Mouse (Mus musculus): ENCODE measurements around the gene Nxph1. TPM values are rescaled to one million over a fixed set of nuclear protein-coding genes. Genes with fewer than 3 reads are reported as not detected.

Gene Nxph1
- polyA plus RNA-seq, 1 experiment from 2014 or later, result 40.1 TPM

DNA sequence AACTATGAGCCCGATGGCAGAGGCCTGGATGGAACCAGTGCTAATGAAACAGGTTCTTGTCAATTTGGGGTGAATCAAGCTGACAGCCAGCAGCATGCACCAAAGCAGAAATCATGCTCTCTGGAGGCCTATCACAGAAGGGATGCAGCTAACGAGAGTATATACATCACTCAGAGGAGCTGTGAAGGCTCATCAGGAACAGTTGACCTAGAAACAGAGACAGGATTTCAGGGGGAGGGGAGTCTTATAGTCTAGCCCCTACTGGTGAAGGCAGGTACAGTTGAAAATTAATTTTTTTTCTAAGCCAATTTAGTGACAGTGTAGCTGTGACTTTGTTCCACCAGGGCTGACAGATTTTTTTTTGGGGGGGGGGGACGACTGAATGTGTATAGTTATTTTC lies 234.2 kb downstream of the Nxph1 start:
- WGBS, result 53% methylated on average over 3 of the region's 3 CpGs
- ATAC-seq (replicated peaks), result no peak

DNA sequence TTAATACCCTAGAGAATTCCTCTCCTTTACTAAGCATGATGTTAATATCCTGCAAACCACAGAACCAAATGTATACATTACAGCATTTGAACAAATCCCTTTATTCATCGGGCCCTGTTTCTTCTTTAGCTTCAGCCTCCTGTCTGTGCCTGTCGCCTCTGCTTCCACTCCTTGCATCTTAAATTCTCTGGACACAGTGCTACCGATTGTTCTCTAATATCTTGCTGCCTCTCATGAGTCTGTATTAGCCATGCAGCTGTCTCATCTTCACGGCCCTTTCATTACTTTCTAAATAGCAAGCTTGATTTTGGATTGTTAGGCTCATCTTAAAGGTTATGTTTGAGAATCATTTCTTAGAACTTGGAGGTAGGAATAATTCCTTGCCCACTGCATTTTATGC lies 262.5 kb downstream of the Nxph1 start:
- H3K9me3 ChIP-seq, result no peaks in the 10 kb centered on the region
- H3K27ac ChIP-seq (replicated peaks), result no peak overlapping the region
- no peak for ATAC-seq (replicated peaks)
- H3K9ac ChIP-seq (replicated peaks), result no peak overlapping the region
- no peak overlapping the region for H3K4me3 ChIP-seq
- H3K4me2 ChIP-seq (replicated peaks), result no peak overlapping the region
- 70% methylated on average over 4 of the region's 4 CpGs for WGBS
- no peaks in the 10 kb centered on the region for H3K36me3 ChIP-seq
- H3K4me1 ChIP-seq, result no peaks in the 10 kb centered on the region
- no peaks in the 10 kb centered on the region for H3K27me3 ChIP-seq

More for the DNA sequence above, 234.2 kb downstream of the Nxph1 start:
- no peaks in the 10 kb centered on the region for H3K4me1 ChIP-seq
- H3K9me3 ChIP-seq, result no peaks in the 10 kb centered on the region
- no peaks in the 10 kb centered on the region for H3K36me3 ChIP-seq
- no peak overlapping the region for H3K4me3 ChIP-seq
- H3K9ac ChIP-seq (replicated peaks), result no peak overlapping the region
- H3K27ac ChIP-seq (replicated peaks), result no peak overlapping the region
- no peak overlapping the region for H3K4me2 ChIP-seq (replicated peaks)
- no peaks in the 10 kb centered on the region for H3K27me3 ChIP-seq

DNA sequence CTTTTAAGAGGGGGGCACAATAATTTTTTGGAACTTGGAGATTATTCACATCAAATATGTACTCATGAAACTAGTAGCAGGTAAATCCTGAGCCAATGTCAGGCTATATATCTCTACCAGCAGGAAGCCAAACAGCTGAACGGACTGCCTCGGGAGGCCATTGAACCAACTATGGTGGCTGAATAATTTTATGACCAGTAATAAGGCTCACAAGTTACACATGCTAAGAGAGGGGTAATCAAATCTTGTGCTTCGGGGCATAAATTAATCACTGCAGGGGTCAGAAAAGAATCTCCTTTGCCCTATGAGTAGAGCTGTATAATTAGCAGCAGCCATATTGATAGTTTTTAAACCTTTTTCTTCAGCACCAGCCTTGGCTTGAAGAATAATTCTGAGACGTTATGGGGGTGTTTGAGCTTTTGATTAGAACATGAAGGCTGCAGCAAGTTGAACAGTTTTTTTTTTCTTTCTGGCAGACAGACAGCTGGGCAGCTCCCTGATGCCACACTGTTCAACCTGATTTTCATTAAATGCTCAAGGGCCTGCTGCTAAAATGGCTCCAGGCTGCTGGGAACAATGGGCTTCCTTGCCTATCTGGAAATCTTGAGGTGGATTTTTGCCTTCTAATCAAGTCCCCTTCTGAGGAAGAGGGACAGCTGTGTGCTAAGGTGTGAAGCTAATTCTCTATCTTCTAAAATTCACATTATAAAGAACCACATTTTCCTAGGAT lies 272.7 kb downstream of the Nxph1 start:
- no peak overlapping the region for H3K4me2 ChIP-seq (replicated peaks)
- 36% methylated on average over 4 of the region's 4 CpGs for WGBS
- no peak overlapping the region for H3K9ac ChIP-seq (replicated peaks)
- ATAC-seq (replicated peaks), result 0 out of 2 replicates have a peak, but pooled peaks have one; percentile 29
- no peak overlapping the region for H3K27ac ChIP-seq (replicated peaks)
- no peaks in the 10 kb centered on the region for H3K36me3 ChIP-seq
- H3K4me1 ChIP-seq, result no peaks in the 10 kb centered on the region
- H3K9me3 ChIP-seq, result no peaks in the 10 kb centered on the region
- H3K27me3 ChIP-seq, result no peaks in the 10 kb centered on the region
- H3K4me3 ChIP-seq, result no peak overlapping the region

DNA sequence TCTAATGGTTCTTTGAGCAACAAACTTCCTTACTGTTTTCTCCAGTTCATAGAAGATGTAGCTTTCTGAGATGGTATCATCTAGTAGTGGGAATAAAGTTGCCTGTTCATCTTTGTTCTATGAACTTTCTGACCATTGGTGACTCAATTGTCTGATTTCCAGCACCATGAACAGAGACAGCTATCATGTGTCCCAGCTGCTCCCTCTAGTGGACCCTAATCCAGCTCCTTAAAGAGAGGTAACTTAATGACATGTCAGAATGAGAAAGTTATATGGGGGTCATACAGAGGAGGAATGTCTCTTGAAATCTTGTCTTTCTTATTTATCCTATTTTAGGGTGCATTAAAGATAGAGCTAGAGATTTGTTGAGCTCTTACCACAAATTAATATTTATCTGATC lies 286.6 kb downstream of the Nxph1 start:
- Histone ChIP-seq H3K27ac (replicated peaks) (no peak overlapping the region), H3K4me3 (no peak overlapping the region), H3K9ac (replicated peaks) (no peak overlapping the region), H3K9me3 (no peaks in the 10 kb centered on the region), H3K4me2 (replicated peaks) (no peak overlapping the region), H3K4me1 (no peaks in the 10 kb centered on the region), H3K36me3 (no peaks in the 10 kb centered on the region), H3K27me3 (no peaks in the 10 kb centered on the region)
- ATAC-seq (replicated peaks), result no peak

DNA sequence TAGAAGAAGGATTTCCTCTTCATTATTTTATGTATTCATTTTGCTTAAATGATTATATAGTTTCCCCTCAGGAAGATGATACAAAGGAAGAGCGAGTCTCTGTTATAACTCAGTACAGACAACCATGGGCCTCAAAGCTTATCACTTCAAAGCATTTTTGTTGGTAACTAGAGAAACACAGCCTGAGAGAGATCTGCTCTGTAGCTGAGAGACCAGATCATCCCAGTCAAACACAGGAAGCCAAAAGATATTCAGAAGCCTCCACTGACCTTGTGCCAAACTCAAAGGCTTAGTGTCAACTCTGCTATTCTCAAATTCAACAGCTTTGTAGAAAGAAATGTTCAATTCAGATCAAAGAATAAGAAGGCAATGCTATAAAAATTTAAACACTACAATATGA lies 319.8 kb downstream of the Nxph1 start:
- no peak for ATAC-seq (replicated peaks)

More for the DNA sequence above, 319.8 kb downstream of the Nxph1 start:
- Histone ChIP-seq H3K4me3 (no peak overlapping the region), H3K4me2 (replicated peaks) (no peak overlapping the region), H3K9ac (replicated peaks) (no peak overlapping the region), H3K4me1 (no peaks in the 10 kb centered on the region), H3K27me3 (no peaks in the 10 kb centered on the region), H3K36me3 (no peaks in the 10 kb centered on the region), H3K9me3 (no peaks in the 10 kb centered on the region), H3K27ac (replicated peaks) (no peak overlapping the region)
- 52% methylated on average over 1 of the region's 1 CpGs for WGBS

Other genes starting within 250 kb of the Nxph1 start
- gene Ica1, start 169.9 kb upstream of the Nxph1 start, polyA plus RNA-seq (2015; fragmentation: Nextera tagmentation; extraction: Ambion mirVana), result 41.6 and 43.9 TPM in 2 replicates